Mouse (Mus musculus) olfactory bulb, adult 2 months (tissue): ENCODE results near the gene Grtp1.

ENCODE experiments used
- CTCF ChIP-seq: fragments of 200-500 bp; IDR thresholded peaks from 2 replicates; pipeline ENCODE4 v1.5.1; 2012; ENCODE audit warnings: low read depth, mild to moderate bottlenecking, low read length, moderate library complexity; ENCODE audit not compliant: insufficient read depth
- POLR2A ChIP-seq: fragments of 200-500 bp; IDR thresholded peaks from 2 replicates; pipeline ENCODE4 v1.6.1; 2012; ENCODE audit warnings: mild to moderate bottlenecking, low read depth, low read length, moderate library complexity; ENCODE audit not compliant: insufficient read depth

DNA sequence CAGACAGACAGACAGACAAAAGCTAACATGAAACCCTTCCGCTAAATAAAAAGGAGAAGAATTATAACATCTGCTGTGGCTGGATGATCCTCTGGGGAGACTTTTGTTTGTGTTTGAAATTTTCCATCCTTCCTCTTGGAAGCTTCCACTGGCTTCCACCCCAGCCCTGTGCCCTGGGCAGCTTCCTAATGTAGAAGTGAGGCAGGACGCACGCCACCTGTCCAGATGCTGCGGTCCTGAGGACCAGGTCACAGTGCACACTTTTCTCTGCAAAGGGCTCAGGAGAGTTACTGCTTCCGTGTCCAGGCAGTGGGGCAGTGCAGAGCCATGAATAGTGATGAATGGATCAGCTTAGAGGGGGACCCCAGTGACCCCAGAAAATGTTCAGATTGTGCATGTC is 4.9 kb upstream of the Grtp1 start:
- TF ChIP-seq POLR2A: no peak
- no peak for TF ChIP-seq CTCF
